Mouse (Mus musculus) brown adipose tissue, adult 24 weeks (tissue): ENCODE data around the gene Armh3. TPM values are rescaled to one million over a fixed set of nuclear protein-coding genes. Genes with fewer than 3 reads are reported as not detected.

ENCODE experiments used
- H3K27ac ChIP-seq: fragments of 200-500 bp; replicated peaks from 2 replicates; pipeline ENCODE4 v1.5.1; 2012; ENCODE audit warnings: low read depth, mild to moderate bottlenecking, low read length
- H3K4me1 ChIP-seq: fragments of 200-500 bp; 2 replicates; pipeline ENCODE4 v1.6.1; 2012; ENCODE audit warnings: low read length, mixed read lengths; ENCODE audit not compliant: control insufficient read depth, insufficient read depth, insufficient read length
- H3K4me3 ChIP-seq: fragments of 200-500 bp; 2 replicates; pipeline ENCODE4 v1.5.1; 2012; ENCODE audit warnings: low read depth, mild to moderate bottlenecking, low read length, moderate library complexity; ENCODE audit not compliant: insufficient read depth
- polyA plus RNA-seq: library from polyadenylated mRNA; stranded (reverse); fragments of >200 nt; gene quantifications from 2 replicates; pipeline ENCODE4 v1.2.4, GENCODE M21; 2012; ENCODE audit not compliant: missing spikeins, insufficient read depth, insufficient read length

The Armh3 gene
- polyA plus RNA-seq, 1 experiment, result 8.3 TPM

- Histone ChIP-seq H3K4me1 (peaks cover 23% of the 10 kb centered on the region), H3K4me3 (peak overlapping the region; percentile 50), H3K27ac (no peak overlapping the region)
These were observed 39.9 kb upstream of the Armh3 start for GRCm38 (mm10) chr19:46037925-46038850.

- peaks cover 15% of the 10 kb centered on the region for H3K4me1 ChIP-seq
- H3K27ac ChIP-seq, result no peak overlapping the region
- H3K4me3 ChIP-seq, result no peak overlapping the region; the same call in 1 of the 2 replicates
These were observed 39.1 kb upstream of the Armh3 start for GRCm38 (mm10) chr19:46037243-46037924.

DNA sequence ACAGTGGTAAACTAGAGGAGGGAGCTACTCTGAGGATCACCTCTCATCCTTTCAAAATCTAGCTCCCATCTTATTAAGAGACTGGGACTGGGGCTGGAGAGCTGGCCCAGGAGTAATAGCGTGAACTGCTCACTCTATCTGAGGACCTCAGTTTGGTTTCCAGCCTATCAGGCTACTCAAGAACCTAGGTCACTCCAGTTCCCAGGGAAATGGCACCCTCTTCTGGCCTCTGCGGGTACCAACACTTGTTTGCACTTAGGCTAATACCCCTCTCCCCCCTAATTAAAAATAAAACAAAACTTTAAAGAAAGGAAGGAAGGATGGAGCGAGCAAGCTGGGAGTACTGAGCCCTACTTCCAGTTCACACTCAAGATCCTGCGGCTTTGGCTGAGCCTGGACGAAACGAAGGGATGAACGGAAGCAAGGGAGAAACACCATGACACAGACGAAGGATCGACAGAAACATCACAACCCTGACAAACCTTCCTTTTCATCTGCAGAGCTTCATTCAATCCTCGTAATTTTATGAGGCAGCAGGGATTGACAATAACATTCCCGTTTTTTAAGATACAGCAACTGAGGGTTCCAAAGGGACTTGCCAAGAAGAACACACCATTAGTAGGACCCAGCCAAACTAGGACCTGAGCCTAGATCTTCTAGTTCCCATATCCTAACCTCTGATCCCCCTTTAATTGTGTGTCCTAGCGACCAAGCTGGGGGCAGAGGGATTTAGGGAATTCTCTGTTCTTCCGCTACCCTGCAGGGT is 38.4 kb upstream of the Armh3 start:
- no peak overlapping the region for H3K4me3 ChIP-seq
- peaks cover 11% of the 10 kb centered on the region for H3K4me1 ChIP-seq
- no peak overlapping the region for H3K27ac ChIP-seq

DNA sequence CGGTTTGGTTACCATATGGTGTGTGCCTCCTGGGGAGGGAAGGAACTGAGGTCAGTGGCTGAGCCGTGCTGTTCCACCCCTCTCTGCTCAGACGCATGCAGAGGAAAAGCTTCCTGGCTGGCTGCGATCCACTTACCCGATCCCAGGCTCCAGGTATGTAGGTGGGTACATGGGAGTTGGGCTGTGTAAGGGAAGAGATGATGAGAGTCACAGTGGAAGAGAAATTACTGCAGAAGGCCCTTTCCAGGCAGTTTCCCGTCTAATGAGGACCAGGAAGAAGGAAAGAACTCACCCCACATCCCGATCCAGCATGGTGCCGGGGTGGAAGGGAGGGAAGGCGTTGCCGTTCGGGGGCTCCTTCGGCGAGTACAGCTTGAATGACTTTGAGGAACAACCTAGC is 37.7 kb upstream of the Armh3 start:
- Histone ChIP-seq H3K4me1 (peaks cover 6% of the 10 kb centered on the region; the same call in 1 of the 2 replicates), H3K4me3 (no peak overlapping the region), H3K27ac (no peak overlapping the region)

- H3K4me3 ChIP-seq, result no peak overlapping the region
- H3K4me1 ChIP-seq, result no peaks in the 10 kb centered on the region
- no peak overlapping the region for H3K27ac ChIP-seq
These were observed 35.6 kb upstream of the Armh3 start for GRCm38 (mm10) chr19:46033911-46034310.

- Histone ChIP-seq H3K4me1 (no peaks in the 10 kb centered on the region), H3K27ac (no peak overlapping the region), H3K4me3 (no peak overlapping the region)
These were observed 34.6 kb upstream of the Armh3 start for GRCm38 (mm10) chr19:46032731-46033510.

DNA sequence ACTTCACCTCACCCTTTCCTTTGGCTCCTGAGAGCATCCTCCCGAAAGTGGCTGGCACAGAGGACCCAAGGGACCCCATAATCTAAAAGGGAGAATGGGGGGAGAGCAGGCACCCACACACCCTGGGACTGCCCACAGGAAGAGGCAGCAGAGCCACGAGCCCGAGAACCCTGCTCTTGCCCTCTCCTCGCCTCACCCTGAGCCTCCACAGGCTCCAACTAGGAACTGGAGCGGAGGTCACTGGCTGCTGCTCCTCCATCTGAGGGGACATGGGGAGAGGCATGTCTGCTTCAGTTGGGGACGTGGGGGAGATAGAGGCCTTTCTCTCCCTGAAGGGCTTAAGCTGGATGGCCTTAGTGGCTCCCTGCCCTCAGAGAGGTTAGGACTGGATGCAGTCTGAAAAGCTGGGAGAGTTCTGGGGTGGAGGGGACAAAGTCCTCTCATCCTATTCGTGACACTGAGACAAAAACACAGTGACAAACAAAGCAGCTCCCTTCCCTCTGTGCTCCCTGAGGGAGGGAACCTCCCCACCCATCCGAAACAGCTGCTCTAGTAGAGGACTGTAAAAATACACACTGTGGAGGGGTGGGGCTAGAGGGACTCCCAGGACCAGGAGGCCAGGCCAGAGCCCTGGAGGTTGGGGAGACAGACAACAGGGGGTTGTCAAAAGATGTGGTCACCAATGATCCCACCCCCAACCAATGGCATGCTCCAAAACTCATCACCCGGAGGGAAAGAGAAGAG is 33.6 kb upstream of the Armh3 start:
- no peak overlapping the region for H3K27ac ChIP-seq
- H3K4me1 ChIP-seq, result no peaks in the 10 kb centered on the region
- no peak overlapping the region for H3K4me3 ChIP-seq

DNA sequence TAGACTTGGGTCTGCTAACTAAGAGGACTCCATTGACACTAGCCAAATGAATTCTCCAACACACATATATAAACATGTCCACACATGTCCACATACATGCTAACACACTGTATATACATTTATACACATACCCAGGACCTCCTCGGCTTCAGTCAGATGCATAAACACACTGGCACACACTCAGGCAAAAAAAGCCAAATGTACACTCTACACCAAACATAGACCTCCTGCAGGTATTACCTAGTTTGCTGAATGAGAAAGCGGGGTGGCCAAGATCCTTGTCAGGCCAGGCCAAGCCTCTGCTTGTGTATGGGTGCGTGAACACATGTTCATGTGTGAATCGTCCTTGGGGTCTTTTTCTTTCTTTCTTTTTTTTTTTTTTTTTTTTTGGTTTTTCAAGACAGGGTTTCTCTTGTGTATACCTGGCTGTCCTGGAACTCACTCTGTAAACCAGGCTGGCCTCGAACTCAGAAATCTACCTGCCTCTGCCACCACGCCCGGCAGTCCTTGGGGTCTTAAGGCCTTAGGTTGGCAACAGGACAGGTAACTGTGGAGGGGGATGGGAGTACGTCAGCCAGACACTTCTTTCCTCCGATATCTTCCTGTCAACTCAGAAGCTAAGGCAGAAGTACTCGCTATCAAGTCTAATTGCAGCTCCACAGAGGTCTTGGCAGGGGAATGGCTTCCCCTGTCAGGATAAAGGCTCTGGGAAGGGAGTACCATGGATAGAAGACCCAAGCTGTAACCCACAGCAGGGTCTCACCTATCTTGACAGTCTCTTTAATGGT is 32.1 kb upstream of the Armh3 start:
- H3K27ac ChIP-seq, result no peak overlapping the region
- H3K4me1 ChIP-seq, result no peaks in the 10 kb centered on the region

DNA sequence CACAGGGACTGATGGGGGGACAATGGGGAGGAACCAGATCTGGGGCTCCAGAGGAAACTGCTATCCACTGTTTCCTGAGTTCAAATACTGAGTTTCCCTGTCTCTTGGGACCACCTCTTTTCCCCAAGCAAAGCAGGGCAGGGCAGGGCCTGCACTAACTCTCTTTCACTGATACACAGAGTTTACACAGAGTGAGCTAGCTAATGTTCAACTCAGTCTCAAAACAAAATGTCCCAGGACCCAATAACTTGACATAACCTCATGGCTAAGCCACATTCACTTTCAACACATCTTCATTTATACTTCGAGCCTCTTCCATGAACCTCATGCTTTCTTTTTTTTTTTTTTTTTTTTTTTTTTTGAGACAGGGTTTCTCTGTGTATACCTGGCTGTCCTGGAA is 31.4 kb upstream of the Armh3 start:
- H3K4me1 ChIP-seq, result no peaks in the 10 kb centered on the region
- no peak overlapping the region for H3K27ac ChIP-seq
- no peak overlapping the region for H3K4me3 ChIP-seq

More for the DNA sequence above, 32.1 kb upstream of the Armh3 start:
- no peak overlapping the region for H3K4me3 ChIP-seq

GRCm38 (mm10) chr19:46028747-46029320 is 30.5 kb upstream of the Armh3 start:
- Histone ChIP-seq H3K4me3 (no peak overlapping the region), H3K27ac (no peak overlapping the region), H3K4me1 (no peaks in the 10 kb centered on the region)

DNA sequence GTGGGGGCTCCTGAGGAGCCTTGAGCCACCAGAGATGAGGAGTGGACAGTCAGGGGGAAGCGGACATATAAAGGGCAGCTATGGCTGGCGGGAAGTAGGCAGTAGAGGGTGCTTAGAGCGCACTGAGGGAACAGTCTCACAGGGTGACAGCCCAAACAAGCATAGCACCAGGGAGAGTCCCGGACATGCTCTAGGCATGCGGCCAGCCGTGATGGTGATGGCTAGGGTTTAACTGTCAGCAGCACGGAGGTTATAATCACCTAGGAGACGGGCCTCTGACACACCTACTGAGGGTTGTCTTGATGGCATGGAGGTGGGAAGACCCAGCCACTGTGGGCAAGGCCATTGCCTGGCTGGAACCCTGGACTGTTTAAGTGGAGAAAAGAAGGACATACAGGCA is 28.3 kb upstream of the Armh3 start:
- Histone ChIP-seq H3K27ac (no peak overlapping the region), H3K4me1 (no peaks in the 10 kb centered on the region), H3K4me3 (no peak overlapping the region)

DNA sequence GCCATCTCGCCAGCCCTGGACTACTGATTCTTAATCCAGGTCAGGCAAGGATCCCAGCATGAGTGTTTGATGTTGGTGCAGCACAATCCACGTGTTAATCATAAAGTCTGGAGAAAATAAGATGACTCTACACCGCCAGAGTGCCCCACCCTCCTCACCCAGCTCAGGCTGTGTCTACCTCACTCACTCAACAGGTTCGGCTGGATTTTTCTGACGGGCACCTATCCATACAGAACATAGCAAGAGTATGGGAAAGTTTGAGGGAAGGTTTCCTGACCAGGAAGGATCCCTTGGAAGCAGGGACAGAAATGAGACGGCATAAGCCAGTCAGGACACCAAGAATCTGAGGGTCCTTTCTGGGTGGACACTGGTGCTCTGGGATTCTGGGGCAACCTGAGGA is 26.7 kb upstream of the Armh3 start:
- no peaks in the 10 kb centered on the region for H3K4me1 ChIP-seq
- H3K4me3 ChIP-seq, result no peak overlapping the region
- H3K27ac ChIP-seq, result no peak overlapping the region

- no peak overlapping the region for H3K27ac ChIP-seq
- H3K4me3 ChIP-seq, result no peak overlapping the region
- H3K4me1 ChIP-seq, result no peaks in the 10 kb centered on the region
These were observed 17.7 kb upstream of the Armh3 start for GRCm38 (mm10) chr19:46016023-46016422.
